ENCODE assay signal across 8 mouse cellular contexts in genomic region chr5:148953098-148953497, GRCm38 (mm10). TPM values are rescaled to one million over a fixed set of nuclear protein-coding genes. Genes with fewer than 3 reads are reported as not detected.
DNase-seq lines count a peak whose midpoint lies in the region; ATAC-seq lines count a peak whose summit lies in the region.
"Had no signal": no experiment of that assay in that cellular context is flagged by ENCODE, and none has a peak within 500 bp of the region (broad histone marks: within the 10 kb centered on the region; RNA-seq: fewer than 3 reads in every experiment).

No protein-coding gene starts in this region.

- no peak for ATAC-seq in erythroblast, adult 5-6 weeks (replicated peaks; ENCODE audit: low FRiP score, poor library complexity, severe bottlenecking)

- peak; percentile 44 to 56 for DNase-seq in lung, adult 18-20 months
- DNase-seq in lung, postnatal 25 days (ENCODE audit: low spot score) = no peak
- DNase-seq in gastrocnemius, adult 18-20 months (ENCODE audit: low spot score) = peak; percentile 76
- peak; percentile 89 to 92 for DNase-seq in heart, postnatal 10 days
- DNase-seq in lung, postnatal 36 days = peak; percentile 63
- no peak for DNase-seq in frontal cortex, postnatal 10 days (ENCODE audit: low spot score in 2 of 2)

- intact Hi-C loops in heart, postnatal 10 days (cut with DNase I) = loop anchor here (5.0 kb wide), 1 partner anchor 79 kb away; no protein-coding TSS in a partner anchor

RNA-seq across cellular contexts. Expression of gene Katnal1, which starts 24.0 kb away (rescaled TPM):
- 1 to 10 TPM; 4.5 to 6.0 TPM for total RNA-seq in gastrocnemius, adult 18-20 months (2021)
- total RNA-seq in heart, postnatal 10 days (2021) = 1 to 10 TPM; 5.9 to 9.4 TPM
- 4.0 and 4.6 TPM in 2 replicates for total RNA-seq in erythroblast, adult 5-6 weeks (2015; ENCODE audit: low replicate concordance)
- 9.1 and 10.4 TPM in 2 replicates for total RNA-seq in erythroblast, adult 5-6 weeks (2017; ENCODE audit: low replicate concordance)

RNA-seq across cellular contexts. Expression of gene Gm42791, which starts 41.8 kb away (rescaled TPM):
- 1 to 10 TPM; 2.1 to 5.3 TPM for total RNA-seq in gastrocnemius, adult 18-20 months (2021)
- total RNA-seq in heart, postnatal 10 days (2021) = 1 to 10 TPM; 4.1 to 6.0 TPM
- 1.9 TPM in 1 of 2 replicates, not detected in the other for total RNA-seq in erythroblast, adult 5-6 weeks (2015; ENCODE audit: low replicate concordance)
- total RNA-seq in erythroblast, adult 5-6 weeks (2017; ENCODE audit: low replicate concordance) = 14.2 TPM in 1 of 2 replicates, not detected in the other
- total RNA-seq: G1E had no signal

Comparison
In these comparisons a context has a peak if more than half of its experiments do, and no peak if none do; other contexts are left out.
1. DNase-seq: peak in lung, adult 18-20 months (2 of 2), gastrocnemius, adult 18-20 months (single experiment), heart, postnatal 10 days (2 of 2) and lung, postnatal 36 days (single experiment); none in lung, postnatal 25 days (single experiment) and frontal cortex, postnatal 10 days (0 of 2).